Mouse (Mus musculus): Measurements from ENCODE around the gene Zfand3.

- no peak for TF ChIP-seq CTCF (IDR thresholded peaks at IDR 0.05; ENCODE audit: insufficient read depth, low read length)
- no peak for TF ChIP-seq POLR2A (IDR thresholded peaks at IDR 0.05; ENCODE audit: borderline replicate concordance, extremely low read depth, low read depth, low read length)
Observed at GRCm38 (mm10) chr17:30032796-30033195, 28.3 kb downstream of the Zfand3 start.
